Mouse (Mus musculus) kidney, postnatal 0 days (tissue): Measurements from ENCODE around the gene Lrfn2. TPM values are rescaled to one million over a fixed set of nuclear protein-coding genes. Genes with fewer than 3 reads are reported as not detected.

Experiments used
- ATAC-seq: fragments of 200-750 bp; cut with Nextera tagmentation; replicated peaks from 2 replicates; pipeline ENCODE4 v1.8.0; 2017; ENCODE audit warnings: low read depth, moderate number of reproducible peaks, moderate TSS enrichment, moderate library complexity; ENCODE audit not compliant: low FRiP score
- DNase-seq: peaks from one replicate; pipeline ENCODE4 v3.0.0-alpha.2; 2016; ENCODE audit warnings: low spot score
- H3K27ac ChIP-seq: fragments of 300-500 bp; sonication (generic); 2 replicates; pipeline ENCODE4 v1.5.1; 2014; ENCODE audit warnings: mild to moderate bottlenecking
- H3K27me3 ChIP-seq: fragments of 300-500 bp; sonication (generic); 2 replicates; pipeline ENCODE4 v1.6.1; 2014; ENCODE audit warnings: low read length, mixed read lengths; ENCODE audit not compliant: insufficient read depth
- H3K36me3 ChIP-seq: fragments of 300-500 bp; sonication (generic); 2 replicates; pipeline ENCODE4 v1.6.1; 2014; ENCODE audit warnings: low read length, mixed read lengths; ENCODE audit not compliant: insufficient read depth
- H3K4me1 ChIP-seq: fragments of 300-500 bp; sonication (generic); replicated peaks from 2 replicates; pipeline ENCODE4 v1.6.1; 2014; ENCODE audit warnings: antibody characterized with exemption, low read length, mixed read lengths; ENCODE audit not compliant: insufficient read depth
- H3K4me2 ChIP-seq: fragments of 300-500 bp; sonication (generic); 2 replicates; pipeline ENCODE4 v1.6.1; 2014; ENCODE audit warnings: mild to moderate bottlenecking, low read length, moderate library complexity, mixed read lengths
- H3K4me3 ChIP-seq: fragments of 300-500 bp; sonication (generic); replicated peaks from 2 replicates; pipeline ENCODE4 v1.5.1; 2014; ENCODE audit warnings: low read depth, low read length
- H3K9ac ChIP-seq: fragments of 300-500 bp; sonication (generic); 2 replicates; pipeline ENCODE4 v1.6.1; 2014; ENCODE audit warnings: low read depth, low read length
- H3K9me3 ChIP-seq: fragments of 300-500 bp; sonication (generic); replicated peaks from 2 replicates; pipeline ENCODE4 v1.6.1; 2016; ENCODE audit warnings: low read length, inconsistent platforms, mixed read lengths
- CTCF ChIP-seq: IDR thresholded peaks from 2 replicates; pipeline ENCODE4 v1.5.1; 2016; ENCODE audit warnings: antibody characterized with exemption, low read depth, mild to moderate bottlenecking, moderate library complexity
- WGBS: fragments of 180-500 bp; shearing (Covaris S2); extraction: QIAGEN DNeasy Blood & Tissue Kit; methylation state at CpG from one replicate; pipeline ENCODE4 v1.1.7; 2014; 5-methylcytosine and 5-hydroxymethylcytosine counted together
- polyA plus RNA-seq: library from polyadenylated mRNA; unstranded; fragments of >200 nt; fragmentation: Nextera tagmentation; extraction: Ambion mirVana; gene quantifications from 2 replicates; pipeline ENCODE4 v1.2.1, GENCODE M21; 2015

The Lrfn2 gene
- polyA plus RNA-seq, 1 experiment from 2014 or later = 0.97 TPM

- H3K36me3 ChIP-seq = no peaks in the 10 kb centered on the region
- DNase-seq = peak; percentile 85
- WGBS = 2% methylated on average over 16 of the region's 16 CpGs
- no peak for TF ChIP-seq CTCF
- H3K27me3 ChIP-seq = no peaks in the 10 kb centered on the region
- no peaks in the 10 kb centered on the region for H3K9me3 ChIP-seq
- peak overlapping the region; percentile 43 for H3K9ac ChIP-seq
- peak; percentile 85 for ATAC-seq
- H3K27ac ChIP-seq = no peak overlapping the region; the same call in 1 of the 2 replicates
- peak overlapping the region; percentile 53 for H3K4me2 ChIP-seq
- peaks cover 15% of the 10 kb centered on the region for H3K4me1 ChIP-seq
- H3K4me3 ChIP-seq = 0 out of 2 replicates have a peak overlapping the region, but pooled peaks have one; percentile 11
Observed at GRCm38 (mm10) chr17:48960161-48960698, 28.1 kb downstream of the Lrfn2 start.

DNA sequence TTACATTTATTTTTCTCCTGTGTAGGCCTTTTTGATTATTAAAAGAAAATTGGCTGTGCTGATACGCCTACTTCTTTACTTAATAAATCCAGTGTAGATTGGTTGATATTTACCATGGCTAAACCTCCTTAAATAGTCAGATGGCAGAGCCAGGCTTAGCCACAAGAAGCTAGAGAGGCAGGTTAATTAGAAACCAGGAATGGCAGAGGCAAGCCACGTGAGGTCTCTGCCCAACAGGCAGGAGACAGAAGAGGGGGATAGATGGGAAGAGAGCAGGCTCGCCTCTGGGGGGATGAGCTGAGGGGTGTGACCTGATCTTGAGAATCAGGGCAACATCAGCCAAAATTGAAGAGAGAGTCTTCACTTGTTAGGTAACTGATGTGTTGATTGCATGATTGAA is 30.5 kb downstream of the Lrfn2 start:
- H3K27me3 ChIP-seq = no peaks in the 10 kb centered on the region
- H3K9ac ChIP-seq = no peak overlapping the region
- no peak for DNase-seq
- no peak overlapping the region for H3K4me2 ChIP-seq
- no peak for TF ChIP-seq CTCF
- H3K27ac ChIP-seq = no peak overlapping the region
- no peaks in the 10 kb centered on the region for H3K36me3 ChIP-seq
- no peaks in the 10 kb centered on the region for H3K9me3 ChIP-seq
- ATAC-seq = no peak
- 58% methylated on average over 3 of the region's 3 CpGs for WGBS
- H3K4me3 ChIP-seq = no peak overlapping the region
- H3K4me1 ChIP-seq = peaks cover 15% of the 10 kb centered on the region

DNA sequence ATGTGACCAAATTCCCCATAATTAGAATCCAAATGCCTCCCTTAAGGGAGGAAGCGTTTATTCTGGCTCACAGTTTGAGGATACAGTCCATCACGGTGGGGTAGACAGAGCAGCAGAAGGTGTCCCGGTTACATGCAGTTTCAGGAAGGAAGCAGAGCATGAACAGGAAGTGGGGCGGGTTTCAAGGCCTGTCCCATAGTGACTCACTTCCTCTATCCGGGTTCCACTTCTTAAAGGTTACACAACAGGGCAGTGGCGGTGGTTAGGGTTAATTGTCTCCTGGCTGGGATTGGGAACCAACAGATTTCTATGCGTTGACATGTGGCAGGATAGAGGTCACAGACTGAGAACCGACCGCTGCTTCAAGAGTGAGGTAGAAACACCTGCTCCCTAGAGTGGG is 31.6 kb downstream of the Lrfn2 start:
- H3K4me1 ChIP-seq = peaks cover 15% of the 10 kb centered on the region
- DNase-seq = no peak
- no peaks in the 10 kb centered on the region for H3K36me3 ChIP-seq
- H3K27ac ChIP-seq = no peak overlapping the region
- no peak overlapping the region for H3K4me3 ChIP-seq
- TF ChIP-seq CTCF = no peak
- H3K9ac ChIP-seq = no peak overlapping the region
- H3K4me2 ChIP-seq = no peak overlapping the region
- H3K9me3 ChIP-seq = no peaks in the 10 kb centered on the region
- ATAC-seq = no peak
- WGBS = 69% methylated on average over 9 of the region's 9 CpGs
- no peaks in the 10 kb centered on the region for H3K27me3 ChIP-seq

GRCm38 (mm10) chr17:48968304-48968703 is 36.1 kb downstream of the Lrfn2 start:
- ATAC-seq (no peak), DNase-seq (no peak)
- Histone ChIP-seq H3K36me3 (no peaks in the 10 kb centered on the region), H3K27ac (no peak overlapping the region), H3K9ac (no peak overlapping the region), H3K9me3 (no peaks in the 10 kb centered on the region), H3K4me2 (no peak overlapping the region), H3K27me3 (no peaks in the 10 kb centered on the region), H3K4me3 (no peak overlapping the region), H3K4me1 (no peaks in the 10 kb centered on the region)
- TF ChIP-seq CTCF = no peak
- WGBS = 90% methylated on average over 13 of the region's 13 CpGs

DNA sequence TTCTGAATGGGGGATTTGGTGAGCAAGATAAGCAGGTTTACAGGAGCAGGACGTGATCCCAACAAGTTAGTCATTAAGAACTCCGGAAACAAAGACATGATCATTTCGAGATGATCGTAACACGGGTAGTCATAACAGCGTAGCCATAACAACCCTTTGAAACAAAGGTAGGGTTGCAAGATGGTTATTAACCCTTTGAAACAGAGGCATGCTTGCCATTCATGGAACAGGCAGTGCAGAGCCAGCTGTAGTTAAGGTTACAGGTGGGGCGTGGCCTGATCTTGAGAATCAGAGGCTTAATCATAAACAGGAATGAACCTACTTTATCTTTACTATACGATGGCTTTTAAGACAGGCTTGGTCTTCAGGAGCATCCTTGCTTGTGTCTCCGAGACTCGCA is 39.1 kb downstream of the Lrfn2 start:
- no peak overlapping the region for H3K9ac ChIP-seq
- H3K27me3 ChIP-seq = no peaks in the 10 kb centered on the region
- no peaks in the 10 kb centered on the region for H3K36me3 ChIP-seq
- no peak overlapping the region for H3K27ac ChIP-seq
- ATAC-seq (no peak), DNase-seq (no peak)
- 73% methylated on average over 10 of the region's 10 CpGs for WGBS
- H3K4me2 ChIP-seq = no peak overlapping the region
- no peak for TF ChIP-seq CTCF
- no peak overlapping the region for H3K4me3 ChIP-seq
- H3K4me1 ChIP-seq = peaks cover 9% of the 10 kb centered on the region; the same call in 1 of the 2 replicates
- H3K9me3 ChIP-seq = no peaks in the 10 kb centered on the region

DNA sequence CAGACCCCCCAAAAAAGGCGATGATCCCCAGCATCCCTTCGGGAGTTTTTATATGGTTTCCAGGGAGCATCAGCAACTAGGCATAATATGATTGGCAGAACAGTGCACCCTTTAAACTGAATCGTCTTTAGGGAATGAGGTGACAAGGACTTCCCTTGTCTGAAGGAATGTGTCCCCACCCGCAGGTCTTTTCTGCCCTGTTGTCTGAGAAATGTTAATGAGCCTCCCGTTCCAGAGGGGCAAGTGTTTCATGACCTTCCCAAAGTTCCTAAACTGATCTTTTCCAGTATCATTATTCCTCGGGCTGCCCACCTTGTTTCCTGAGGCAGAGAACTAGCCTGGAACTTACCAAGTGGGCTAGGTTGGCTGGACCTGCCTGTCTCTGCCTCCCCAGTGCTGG is 40.7 kb downstream of the Lrfn2 start:
- Histone ChIP-seq H3K27ac (no peak overlapping the region), H3K9me3 (no peaks in the 10 kb centered on the region), H3K4me2 (no peak overlapping the region), H3K4me1 (peaks cover 9% of the 10 kb centered on the region; the same call in 1 of the 2 replicates), H3K4me3 (no peak overlapping the region), H3K36me3 (no peaks in the 10 kb centered on the region), H3K27me3 (no peaks in the 10 kb centered on the region), H3K9ac (no peak overlapping the region)
- DNase-seq = no peak
- 51% methylated on average over 6 of the region's 6 CpGs for WGBS
- no peak for ATAC-seq
- TF ChIP-seq CTCF = no peak

- H3K27ac ChIP-seq = no peak overlapping the region
- WGBS = 50% methylated on average over 3 of the region's 3 CpGs
Observed at GRCm38 (mm10) chr17:48973394-48973793, 41.2 kb downstream of the Lrfn2 start.

More at GRCm38 (mm10) chr17:48973394-48973793, 41.2 kb downstream of the Lrfn2 start:
- H3K4me1 ChIP-seq = peaks cover 9% of the 10 kb centered on the region; the same call in 1 of the 2 replicates
- ATAC-seq = no peak
- H3K27me3 ChIP-seq = no peaks in the 10 kb centered on the region
- H3K9me3 ChIP-seq = no peaks in the 10 kb centered on the region
- no peak overlapping the region for H3K4me2 ChIP-seq
- no peak overlapping the region for H3K4me3 ChIP-seq
- TF ChIP-seq CTCF = no peak
- DNase-seq = no peak
- H3K9ac ChIP-seq = no peak overlapping the region
- no peaks in the 10 kb centered on the region for H3K36me3 ChIP-seq
